Mouse (Mus musculus): ENCODE data around the gene Spef2.
"Not testable (repeated sequence)": the region's sequence is repeated elsewhere in the genome, so short reads cannot be mapped to it uniquely, and the experiment has no call there.

Spef2 gene

DNA sequence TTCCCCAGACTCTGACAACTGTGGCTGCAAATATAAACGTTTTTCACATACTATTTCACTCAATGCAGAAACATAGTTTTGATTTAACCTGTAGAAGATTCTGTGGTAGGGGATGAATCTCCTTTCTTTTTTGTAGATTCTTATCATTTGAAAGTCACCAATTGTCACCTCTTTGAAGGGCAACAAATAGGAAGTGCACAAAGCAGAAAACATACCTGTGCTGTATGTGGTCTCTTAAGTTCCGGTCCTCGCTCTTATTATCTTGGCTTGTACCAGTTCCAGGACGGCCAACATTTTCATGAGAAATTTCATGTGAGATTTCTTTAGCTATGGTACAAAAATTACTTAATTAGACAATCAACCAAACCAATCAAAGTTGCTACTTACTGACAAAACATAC is 80.1 kb downstream of the Spef2 start:
- no peak for DNase-seq

DNA sequence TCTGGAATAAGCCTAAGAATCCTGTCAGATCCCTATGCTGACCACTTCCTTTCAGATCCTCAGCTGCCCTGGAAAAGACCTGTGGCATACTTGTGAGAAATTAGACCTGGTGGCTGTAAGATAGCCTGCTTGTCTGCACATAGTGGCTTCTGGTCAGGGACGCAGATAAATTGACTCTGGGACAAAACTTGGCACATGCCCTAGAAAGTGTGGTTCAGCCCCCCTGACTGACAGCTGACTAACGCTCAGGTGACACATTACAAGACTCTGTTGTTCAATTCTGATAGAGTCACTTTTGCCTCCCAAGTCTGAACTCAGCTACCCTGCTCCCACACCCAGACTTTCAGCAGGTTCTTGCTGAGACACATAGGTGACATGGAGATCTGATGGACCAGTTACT is 83.7 kb downstream of the Spef2 start:
- DNase-seq: not testable (repeated sequence)

DNA sequence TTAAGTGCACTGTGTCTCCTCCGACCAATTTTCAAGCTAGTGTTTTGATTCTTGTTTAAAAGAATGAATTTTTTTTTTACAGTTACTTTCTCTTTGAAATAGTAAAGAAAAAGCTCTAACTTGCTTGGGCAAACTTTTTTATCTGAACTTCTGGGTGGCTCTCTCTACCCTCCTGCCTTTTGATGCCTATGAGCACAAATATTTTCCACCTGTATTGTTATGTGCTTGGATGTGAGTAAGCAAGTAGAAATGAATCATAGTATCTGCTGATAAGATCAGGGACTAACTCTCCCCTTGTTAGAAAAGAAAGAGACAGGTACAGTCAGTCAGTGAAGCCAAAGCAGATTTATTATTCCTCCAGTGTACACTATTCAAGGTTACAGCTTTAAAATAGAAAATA is 87.5 kb downstream of the Spef2 start:
- DNase-seq: no peak

DNA sequence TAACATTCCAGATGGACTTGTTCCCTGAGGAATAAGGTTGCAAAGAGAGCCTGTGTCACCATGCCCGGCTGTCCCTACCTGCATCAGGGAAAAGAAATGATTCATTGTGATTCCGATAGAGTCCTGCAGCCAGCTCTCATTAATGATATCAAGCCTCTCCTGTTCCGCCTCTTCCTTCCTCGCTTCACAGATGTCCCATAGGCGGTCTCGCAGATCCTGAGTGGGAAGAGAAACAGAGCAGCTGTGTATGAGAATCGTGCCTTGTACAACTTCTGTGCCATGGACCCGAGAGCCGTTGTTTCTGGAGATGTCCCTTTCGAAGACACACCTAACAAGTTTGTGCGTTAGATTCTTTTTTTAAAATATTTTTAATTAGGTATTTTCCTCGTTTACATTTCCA is 114.2 kb downstream of the Spef2 start:
- DNase-seq: no peak

DNA sequence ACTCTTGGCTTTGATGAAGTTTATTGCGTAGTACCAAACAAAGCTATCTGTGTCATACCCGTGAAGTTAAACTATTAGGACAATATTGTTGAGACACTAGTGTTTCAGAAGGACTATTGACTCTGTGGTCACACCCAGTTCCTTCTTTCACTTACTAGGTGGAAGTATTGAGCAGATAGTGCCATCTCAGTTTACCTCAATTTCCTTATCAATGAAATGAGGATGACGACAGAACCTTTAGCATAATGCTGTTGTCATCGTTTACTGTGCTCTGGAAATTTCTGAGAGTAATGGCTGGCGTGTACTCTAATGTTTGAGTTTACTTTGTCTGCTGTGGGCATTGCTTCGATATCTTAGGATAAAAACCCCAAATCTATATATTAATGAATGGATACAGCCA is 117.0 kb downstream of the Spef2 start:
- no peak for DNase-seq

DNA sequence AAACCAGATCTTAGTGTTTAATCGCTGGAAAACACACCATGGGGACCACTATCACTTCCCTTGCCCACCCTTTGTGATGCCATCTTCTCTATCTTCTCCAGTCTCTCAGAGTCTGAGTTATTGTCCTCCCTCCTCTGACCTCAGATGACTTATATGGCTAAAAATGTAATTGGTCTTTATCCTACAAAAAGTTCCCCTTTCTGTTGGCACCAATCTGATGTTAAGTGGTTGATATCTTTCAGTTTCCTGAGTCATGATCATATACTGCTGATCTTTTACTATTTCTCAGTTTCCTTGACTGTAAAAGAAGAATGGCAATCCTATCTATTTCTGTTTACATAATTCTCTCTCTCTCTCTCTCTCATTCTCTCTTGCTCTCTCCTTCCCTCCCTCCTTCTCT is 119.0 kb downstream of the Spef2 start:
- no peak for DNase-seq

DNA sequence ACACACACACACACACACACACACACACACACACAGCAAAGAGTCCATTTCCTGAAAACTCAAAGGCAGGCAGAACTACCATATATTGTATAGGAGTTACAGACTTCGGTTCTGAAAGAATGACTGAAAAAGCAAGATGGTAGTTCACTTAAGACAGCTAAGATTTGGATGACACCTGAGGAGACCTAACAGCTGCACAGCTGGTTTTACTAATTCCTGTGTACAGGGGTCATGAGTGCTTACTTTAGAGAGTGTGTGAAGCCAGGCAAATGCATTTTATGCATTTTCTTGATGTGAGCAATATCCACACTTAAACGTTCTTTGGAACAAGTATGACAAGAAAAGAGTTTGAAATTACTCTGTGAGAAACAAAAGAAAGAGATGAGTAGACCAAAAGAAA is 124.0 kb downstream of the Spef2 start:
- DNase-seq: no peak

DNA sequence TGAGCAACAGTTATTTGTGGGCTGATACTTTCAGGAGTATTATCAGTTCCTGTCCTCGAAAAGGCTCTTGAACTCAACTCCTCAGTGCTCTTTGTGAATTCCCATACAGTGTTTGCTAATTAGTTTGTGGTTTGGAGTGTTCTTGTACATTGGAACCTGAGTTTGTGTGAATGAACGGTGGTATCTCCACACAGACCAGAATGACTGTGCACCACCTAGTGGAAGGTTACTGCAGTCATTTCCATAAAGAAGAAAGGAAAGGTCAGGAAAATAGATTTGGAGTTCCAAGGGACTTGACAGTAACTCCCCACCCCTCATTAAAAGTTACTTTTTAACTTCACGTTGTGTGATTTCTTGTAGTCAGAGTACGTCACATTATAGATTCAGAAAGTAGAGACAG is 140.5 kb downstream of the Spef2 start:
- DNase-seq: peak; percentile 41 to 54

DNA sequence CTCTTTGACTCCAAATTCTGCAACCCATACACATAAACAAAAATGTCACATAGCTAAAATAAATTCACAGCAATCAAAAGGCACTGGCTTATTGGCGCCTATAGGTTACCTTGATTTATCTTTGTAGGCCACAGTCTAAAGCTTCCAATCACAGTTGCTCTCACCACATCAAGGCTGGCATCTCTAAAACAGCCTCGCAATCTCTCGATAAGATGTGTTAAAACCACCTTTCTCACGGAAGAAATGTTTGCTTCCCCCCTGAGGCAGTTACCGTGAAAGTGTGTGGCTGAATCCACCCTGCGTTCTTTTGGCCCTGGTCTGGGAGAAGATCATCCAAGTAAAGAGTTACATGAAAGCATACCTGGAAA is 148.6 kb downstream of the Spef2 start:
- DNase-seq: no peak

DNA sequence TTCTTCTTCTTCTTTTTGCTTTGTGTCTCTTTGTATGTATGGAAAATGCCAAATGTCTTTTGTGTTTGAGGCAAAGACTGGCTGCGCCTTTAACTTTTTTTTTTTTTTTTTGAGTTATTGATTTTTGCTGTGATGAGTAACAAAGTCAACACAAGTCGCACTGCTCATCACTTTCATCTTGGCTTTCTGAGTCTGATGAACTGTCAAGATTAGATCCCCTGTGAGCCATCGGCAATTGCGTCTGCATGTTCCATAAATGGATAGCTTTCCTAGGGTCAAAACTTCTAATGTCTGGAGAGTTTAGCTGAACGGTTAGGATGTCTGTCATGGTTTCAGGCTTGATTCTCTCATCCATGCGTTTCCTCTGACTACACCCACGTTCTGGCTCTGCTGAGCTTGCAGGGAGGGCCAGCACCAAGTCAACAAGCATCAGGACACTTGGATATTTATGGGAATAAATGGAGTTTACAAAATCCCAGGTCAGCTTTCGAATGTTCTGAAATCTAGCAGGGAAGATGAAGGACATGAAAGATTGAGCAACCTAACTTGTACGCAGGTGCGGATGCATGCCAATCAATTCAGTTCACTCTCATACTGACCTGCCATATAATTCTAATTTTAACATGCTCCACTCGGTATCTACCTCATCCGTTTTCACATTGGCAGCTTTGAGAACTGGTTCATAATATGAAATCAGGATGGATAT is 149.1 kb downstream of the Spef2 start:
- DNase-seq: no peak

DNA sequence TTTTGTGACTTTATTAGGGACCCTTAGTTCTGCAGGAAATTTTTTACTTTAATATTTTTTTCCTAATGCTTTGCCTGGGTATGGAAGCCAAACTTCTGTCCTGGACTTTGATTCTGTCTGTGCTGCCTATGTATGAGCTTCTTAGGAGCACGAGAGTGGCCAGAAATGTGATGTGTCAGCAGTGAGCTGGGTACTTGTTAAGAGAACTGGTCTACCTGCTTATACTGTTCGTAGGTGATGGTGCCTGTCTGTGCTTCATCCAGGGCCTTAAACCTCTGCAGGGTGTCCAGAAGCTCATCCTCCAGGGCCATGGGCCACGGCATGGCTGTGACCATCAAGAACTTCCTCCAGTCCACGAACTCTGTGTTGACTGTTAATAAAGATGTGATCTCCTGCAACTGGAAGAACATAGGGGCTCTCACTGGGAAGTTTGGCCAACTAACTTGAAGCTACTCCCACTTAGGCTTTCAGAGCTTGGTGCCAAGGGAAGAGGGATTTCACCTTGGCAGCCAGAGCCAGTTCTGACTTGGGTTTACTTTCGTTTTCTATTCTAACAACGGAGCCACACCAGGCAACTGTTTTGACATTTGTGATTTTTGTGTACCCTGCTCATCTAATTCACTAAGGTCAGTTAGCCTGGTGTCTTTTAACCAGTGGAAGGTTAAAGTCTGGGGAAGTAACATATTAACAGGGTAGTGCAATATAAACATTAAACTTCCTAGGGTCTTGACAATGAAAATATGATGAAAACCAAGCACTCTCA is 152.2 kb downstream of the Spef2 start:
- peak; percentile 26 to 35 for DNase-seq

DNA sequence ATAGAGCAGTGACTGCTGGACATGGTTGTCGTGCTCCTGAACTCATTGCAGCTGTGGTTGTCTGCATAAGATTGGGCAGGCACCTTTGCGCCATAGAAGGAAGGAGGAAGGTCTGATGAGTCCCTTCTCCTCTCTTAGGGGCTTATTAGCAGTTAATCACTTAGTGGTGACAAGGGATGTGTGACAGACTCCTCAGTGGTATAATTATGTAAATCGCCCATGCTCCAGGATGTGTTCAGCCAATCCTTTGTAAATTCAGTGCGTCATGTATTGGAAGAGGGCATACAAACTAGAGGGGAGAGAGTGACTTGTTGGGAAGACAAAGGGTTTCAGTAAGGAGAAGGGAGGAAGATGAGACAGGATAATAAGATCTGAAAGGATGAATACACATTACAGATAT is 158.7 kb downstream of the Spef2 start:
- DNase-seq: no peak

DNA sequence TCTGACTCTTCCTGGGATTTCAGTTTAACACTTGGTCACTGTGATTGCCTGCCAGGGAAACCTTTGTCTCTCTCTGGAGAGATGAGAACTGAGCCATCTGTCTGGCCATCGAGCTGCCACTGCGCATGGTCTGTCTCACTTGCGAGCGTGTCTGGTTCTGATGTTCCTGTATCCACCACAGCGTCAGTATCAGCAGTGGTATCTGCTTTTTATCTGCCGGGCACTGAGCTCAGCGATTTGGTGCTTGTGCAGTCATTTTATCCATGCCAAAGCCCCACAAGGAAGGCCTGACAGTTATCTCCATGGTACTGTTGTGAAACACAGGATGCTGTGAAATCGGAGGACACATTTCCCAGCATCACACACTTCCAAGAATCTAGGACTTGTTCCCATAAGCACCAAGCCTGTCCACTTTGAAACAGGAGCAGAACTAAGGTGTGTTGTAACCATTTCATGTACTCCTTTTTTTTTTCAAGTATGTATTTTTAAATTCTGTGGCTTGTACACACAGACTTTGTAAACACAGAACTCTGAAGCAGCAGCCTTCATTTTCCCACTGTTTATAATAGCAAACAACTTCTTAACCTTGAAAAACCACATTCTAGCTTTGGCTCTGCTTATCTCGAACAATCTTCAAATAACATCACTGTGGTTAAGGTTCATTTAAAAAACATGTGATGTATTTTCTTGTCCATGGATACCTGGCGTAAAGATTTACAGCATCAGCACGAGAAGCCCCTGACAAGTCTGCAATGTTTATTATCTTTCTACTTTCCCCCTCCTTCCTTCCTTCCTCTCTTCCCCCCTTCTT is 168.0 kb downstream of the Spef2 start:
- DNase-seq: no peak

DNA sequence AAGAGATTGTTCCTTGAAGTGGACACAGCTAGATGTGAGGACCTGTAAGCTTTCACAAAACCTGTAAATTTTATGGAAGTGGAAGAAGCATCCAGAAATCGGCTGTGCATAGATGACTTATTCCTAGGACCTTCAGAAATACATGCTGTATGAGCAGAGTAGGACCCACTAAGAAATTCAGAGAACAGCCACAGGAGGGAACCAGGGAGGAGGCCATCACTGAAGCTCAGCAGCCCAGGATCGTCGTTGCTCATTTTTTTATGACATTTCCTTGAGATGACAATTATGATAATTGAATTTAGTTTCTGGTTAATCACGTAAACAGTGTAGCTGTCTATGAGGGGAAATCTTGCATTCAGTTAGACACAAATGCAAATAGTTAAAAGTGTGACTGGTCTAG is 171.4 kb downstream of the Spef2 start:
- DNase-seq: no peak

DNA sequence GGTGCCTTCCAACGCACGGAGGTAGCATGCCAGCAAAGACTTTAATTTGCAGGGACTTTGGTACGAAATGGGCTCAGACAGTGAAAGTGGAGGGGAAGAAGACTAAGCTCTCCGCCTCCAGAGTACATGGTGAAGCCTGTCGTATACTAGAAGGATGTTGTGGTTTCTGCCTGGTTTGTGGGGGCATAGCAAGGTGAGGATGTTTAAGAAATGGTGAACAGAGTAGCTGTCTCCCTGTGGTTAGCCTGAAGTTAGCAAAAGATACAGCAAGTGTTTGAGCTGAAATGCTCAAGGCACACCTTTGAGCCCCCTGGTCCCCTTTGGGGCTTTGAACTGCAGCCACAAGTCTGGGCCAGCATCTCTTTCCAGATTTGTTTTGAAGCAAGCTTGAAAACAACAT is 173.9 kb downstream of the Spef2 start:
- no peak for DNase-seq

DNA sequence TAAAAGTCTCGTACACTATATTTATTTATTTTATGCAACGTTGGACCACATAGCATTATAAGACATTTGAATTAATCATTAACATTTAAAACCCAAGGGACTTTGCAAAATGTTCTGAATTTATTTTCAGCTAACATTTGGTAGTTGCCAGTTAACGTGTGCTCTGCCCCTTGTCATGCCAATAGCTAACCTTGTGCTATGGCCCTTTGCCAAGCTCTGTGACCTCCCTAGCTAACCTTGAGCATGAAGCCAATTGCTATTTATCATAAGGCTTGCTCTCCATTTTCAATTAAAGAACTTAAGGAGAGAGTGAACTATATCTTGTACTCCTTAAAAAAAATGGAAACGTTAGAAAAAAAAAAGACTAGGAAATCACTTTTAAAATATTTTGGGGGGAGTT is 175.3 kb downstream of the Spef2 start:
- DNase-seq: peak; percentile 77 to 82

DNA sequence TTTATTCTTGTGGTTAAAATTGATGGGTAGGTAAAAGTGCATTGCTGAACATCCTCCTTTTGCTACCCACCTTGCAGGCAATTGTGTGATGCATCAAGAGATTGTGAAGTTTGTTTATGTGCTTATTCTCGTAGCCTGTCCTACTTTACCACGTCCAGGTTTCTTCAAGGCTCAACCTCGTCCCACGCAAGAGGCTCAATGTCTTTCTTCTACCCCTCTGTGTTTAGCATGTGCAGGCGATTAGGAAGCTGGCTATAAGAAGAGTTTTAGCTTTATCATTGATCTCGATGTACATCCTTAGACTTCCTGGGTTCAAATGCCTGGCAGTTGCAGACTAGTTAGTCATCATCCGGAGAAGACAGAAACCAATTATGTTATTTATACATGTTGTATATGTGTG is 176.0 kb downstream of the Spef2 start:
- no peak for DNase-seq

DNA sequence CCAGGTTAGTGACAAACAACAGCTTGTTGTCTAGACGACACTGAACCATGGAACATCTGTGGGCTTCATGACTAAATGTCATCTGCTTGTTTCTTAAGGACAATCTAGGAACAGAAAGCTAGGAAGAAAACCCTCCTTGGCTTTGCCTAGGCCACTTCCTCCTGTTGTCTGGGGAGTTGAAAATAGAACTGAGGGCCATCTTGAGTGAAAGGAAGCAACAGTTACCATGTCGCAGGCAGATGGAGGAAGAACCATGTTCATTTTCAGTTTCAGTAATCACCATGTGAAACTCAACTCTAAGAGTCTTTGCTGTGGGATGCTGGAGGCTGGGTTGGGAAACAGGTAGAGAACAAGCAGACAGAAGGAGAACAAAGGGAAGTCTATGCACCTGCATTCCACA is 176.8 kb downstream of the Spef2 start:
- no peak for DNase-seq

DNA sequence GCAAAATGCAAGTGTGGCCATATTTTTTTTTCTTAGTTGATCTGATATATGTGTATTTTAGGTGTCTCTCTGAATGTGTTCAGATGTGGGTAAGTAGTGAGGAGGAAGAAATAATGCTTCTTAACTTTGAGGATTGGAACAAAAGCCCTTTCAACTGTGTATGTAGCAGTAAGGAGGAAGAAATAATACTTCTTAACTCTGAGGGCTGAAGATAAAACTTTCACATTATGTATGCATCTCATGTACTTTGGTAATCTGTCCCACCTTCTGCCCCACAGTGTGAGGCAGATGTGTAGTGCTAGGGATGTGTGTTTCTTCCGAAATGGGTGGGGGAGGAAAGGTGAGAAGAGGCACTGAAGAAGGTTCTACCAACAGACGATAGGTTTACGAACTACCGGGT is 181.4 kb downstream of the Spef2 start:
- no peak for DNase-seq

DNA sequence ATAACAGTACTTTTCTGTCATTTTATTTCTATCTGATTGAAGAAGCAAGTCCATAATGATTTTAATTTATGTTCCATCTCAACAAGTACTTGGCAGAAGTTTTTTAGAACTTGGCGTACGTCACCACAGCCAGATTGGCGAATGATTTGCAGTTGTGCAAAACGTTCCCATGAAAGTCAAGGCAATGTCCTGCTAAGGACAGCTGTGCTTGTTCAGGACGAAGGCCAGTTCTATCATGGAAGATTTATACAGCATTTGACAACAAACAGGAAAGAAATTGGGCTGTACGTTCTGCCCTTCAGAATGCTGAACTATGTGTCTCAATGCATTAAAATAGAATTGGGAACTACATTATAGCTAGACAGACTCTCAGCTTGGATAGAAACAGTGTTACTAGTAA is 183.3 kb downstream of the Spef2 start:
- DNase-seq: peak; percentile 11 to 17

DNA sequence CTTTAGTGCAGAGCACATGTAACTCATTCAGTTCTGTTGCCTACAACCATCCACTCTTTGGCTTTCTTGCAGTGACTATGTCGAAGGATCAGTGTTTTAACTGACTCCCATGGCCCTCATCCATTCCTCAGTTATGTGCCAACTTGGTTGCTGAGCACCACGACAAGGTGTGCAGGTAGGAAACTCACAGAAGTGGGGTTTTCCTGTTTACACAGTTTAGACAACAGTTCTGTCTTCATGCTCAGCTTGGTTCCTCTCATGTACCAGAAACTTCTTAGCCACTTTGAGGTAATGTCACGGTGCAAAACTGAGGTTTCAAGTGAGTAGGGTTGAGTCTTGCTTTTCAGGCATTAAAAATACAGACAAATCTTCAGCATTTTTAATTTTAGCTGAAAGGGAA is 184.5 kb downstream of the Spef2 start:
- no peak for DNase-seq

DNA sequence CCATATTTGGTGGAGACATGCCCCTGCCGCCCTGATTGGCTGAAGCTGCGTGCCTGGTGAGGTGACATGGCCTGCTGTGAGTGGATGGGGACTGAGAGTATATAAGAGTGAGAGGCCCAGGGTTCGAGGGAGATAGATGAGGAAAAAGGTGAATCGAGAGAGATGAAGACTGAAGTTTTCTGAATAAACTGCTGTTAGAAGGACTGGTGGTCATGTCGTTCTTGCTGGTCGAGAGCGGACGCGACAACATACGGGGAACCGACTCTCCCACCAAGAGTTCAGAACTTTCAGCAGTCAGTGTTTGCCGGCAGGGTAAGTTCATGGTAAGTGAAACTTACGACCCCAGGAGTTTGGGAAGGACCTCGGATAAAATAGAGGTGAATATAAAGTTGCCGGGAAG is 191.4 kb downstream of the Spef2 start:
- not testable (repeated sequence) for DNase-seq

DNA sequence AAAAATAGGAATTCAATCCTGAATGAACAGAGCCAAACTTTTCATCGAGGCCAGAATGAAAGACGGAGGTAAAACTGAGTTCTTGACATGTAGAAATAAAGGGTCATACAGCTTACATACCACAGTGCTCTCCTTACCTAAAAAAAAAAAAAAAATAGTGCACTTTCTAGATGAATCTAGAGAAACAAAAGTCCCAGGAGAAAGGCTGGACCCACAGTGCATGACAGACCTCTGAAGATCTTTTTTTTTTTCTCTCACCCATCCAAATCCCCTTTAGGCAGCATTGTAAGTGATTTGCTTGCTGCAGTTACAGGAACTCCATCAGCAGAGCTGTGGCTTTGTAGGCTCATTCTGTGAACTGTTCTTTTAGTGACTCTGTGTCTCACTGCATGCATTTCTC is 199.7 kb downstream of the Spef2 start:
- DNase-seq: no peak

DNA sequence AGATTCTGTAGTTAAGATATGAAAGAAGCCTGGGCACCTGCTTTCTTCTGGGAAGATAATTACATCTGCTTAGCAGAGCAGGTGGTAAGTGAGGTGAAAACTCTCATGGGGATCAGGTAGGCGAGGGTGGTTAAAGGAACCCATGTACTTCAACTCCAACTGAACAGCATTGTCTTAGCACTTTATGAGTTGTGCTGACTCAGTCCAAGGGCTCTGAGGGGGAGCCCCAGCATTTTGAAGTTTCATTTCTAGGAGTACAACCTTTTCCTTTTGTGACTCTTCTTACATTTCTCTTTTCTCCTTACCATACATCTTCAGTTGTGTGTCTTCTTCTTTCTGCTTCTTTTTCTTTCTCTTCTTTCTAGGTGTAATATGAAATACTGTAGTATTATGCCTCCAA is 213.5 kb downstream of the Spef2 start:
- no peak for DNase-seq
